Mouse (Mus musculus): ENCODE results near the gene Vmn1r89. TPM values are rescaled to one million over a fixed set of nuclear protein-coding genes. Genes with fewer than 3 reads are reported as not detected.

Vmn1r89 gene
- total RNA-seq (2023), result not detected in 4 replicates

DNA sequence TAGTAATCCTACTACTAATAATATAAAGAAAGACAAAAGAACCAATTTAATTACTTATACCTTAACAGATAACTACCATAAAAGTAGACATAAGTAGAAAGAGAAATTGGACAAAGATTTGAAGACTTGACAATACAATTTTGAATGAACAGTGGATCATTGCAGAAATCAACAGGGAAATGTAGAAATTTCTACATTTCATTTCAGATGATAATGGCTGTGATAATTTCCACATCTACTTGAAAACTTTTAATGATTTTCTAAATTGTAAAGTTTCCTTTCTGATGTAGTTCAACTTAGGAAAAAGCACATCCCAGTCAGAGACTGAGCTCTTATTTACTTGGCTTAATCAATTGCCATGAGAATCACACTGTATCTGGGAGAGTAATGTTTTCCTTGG lies at the start of gene Vmn1r89:
Gene Vmn1r89 (plus strand): TSS at position 301 of the 400 bp plus-strand sequence.

Other genes starting within 250 kb of the Vmn1r89 start
- gene Zfp324, start 247.2 kb upstream of the Vmn1r89 start, total RNA-seq (2023), result 2.9 to 6.0 TPM (median 3.5 TPM) in 4 replicates
- gene Zfp446, start 235.2 kb upstream of the Vmn1r89 start, total RNA-seq (2023), result 8.7 to 10.7 TPM (median 9.6 TPM) in 4 replicates
- gene Slc27a5, start 214.8 kb upstream of the Vmn1r89 start, total RNA-seq (2023), result not detected in 4 replicates
- gene Trim28, start 213.9 kb upstream of the Vmn1r89 start, total RNA-seq (2023), result 351 to 392 TPM (median 373 TPM) in 4 replicates
- 3.9 to 9.9 TPM (median 5.9 TPM) in 4 replicates for gene Zbtb45, start 203.0 kb upstream of the Vmn1r89 start, total RNA-seq (2023)
- 88.1 to 101 TPM (median 92.6 TPM) in 4 replicates for gene Chmp2a, start 178.2 kb upstream of the Vmn1r89 start, total RNA-seq (2023)
- 76.5 to 89.6 TPM (median 83.2 TPM) in 4 replicates for gene Ube2m, start 174.7 kb upstream of the Vmn1r89 start, total RNA-seq (2023)
- 0.45 to 0.75 TPM (median 0.56 TPM) in 4 replicates for gene Mzf1, start 158.3 kb upstream of the Vmn1r89 start, total RNA-seq (2023)
- not detected in 4 replicates for gene Vmn1r85, start 117.8 kb upstream of the Vmn1r89 start, total RNA-seq (2023)
- not detected in 4 replicates for gene Vmn1r86, start 93.1 kb upstream of the Vmn1r89 start, total RNA-seq (2023)
- gene Vmn1r87, start 72.9 kb upstream of the Vmn1r89 start, total RNA-seq (2023), result not detected in 4 replicates
- gene Vmn1r88, start 53.5 kb upstream of the Vmn1r89 start, total RNA-seq (2023), result 0.17 to 0.28 TPM (median 0.21 TPM) in 3 of 4 replicates, not detected in the other
- 27.4 to 31.7 TPM (median 31.1 TPM) in 4 replicates for gene Lig1, start 64.3 kb downstream of the Vmn1r89 start, total RNA-seq (2023)
- 5.3 to 7.2 TPM (median 5.9 TPM) in 4 replicates for gene Zswim9, start 65.7 kb downstream of the Vmn1r89 start, total RNA-seq (2023)
- gene Pla2g4c, start 111.6 kb downstream of the Vmn1r89 start, total RNA-seq (2023), result 0.23 to 0.69 TPM (median 0.41 TPM) in 3 of 4 replicates, not detected in the other
- not detected in 4 replicates for gene Cabp5, start 185.1 kb downstream of the Vmn1r89 start, total RNA-seq (2023)
- gene Bsph1, start 237.8 kb downstream of the Vmn1r89 start, total RNA-seq (2023), result not detected in 4 replicates